Mouse (Mus musculus) right cerebral cortex, adult 18-20 months (tissue): Measurements from ENCODE around the gene Chchd5.

Source experiments
- DNase-seq: peaks from one replicate; pipeline ENCODE4 v3.0.0; 2022; ENCODE audit warnings: mixed read lengths

Chchd5 gene

GRCm38 (mm10) chr2:129152751-129153150 is 23.3 kb downstream of the Chchd5 start:
- no peak for DNase-seq

GRCm38 (mm10) chr2:129164815-129165214 is 35.3 kb downstream of the Chchd5 start:
- DNase-seq, result no peak

- DNase-seq, result no peak
Measured at GRCm38 (mm10) chr2:129166466-129167463, 37.3 kb downstream of the Chchd5 start.

- DNase-seq, result no peak
Measured at GRCm38 (mm10) chr2:129173386-129173785, 43.9 kb downstream of the Chchd5 start.

GRCm38 (mm10) chr2:129174474-129174873 is 45.0 kb downstream of the Chchd5 start:
- DNase-seq, result peak; percentile 65

GRCm38 (mm10) chr2:129175636-129176035 is 46.1 kb downstream of the Chchd5 start:
- DNase-seq, result no peak

- DNase-seq, result no peak
Measured at GRCm38 (mm10) chr2:129176676-129177420, 47.3 kb downstream of the Chchd5 start.

GRCm38 (mm10) chr2:129177661-129178060 is 48.2 kb downstream of the Chchd5 start:
- DNase-seq, result no peak

- no peak for DNase-seq
Measured at GRCm38 (mm10) chr2:129178182-129178908, 48.8 kb downstream of the Chchd5 start.

- no peak for DNase-seq
Measured at GRCm38 (mm10) chr2:129179946-129180853, 50.7 kb downstream of the Chchd5 start.

GRCm38 (mm10) chr2:129181509-129181908 is 52.0 kb downstream of the Chchd5 start:
- no peak for DNase-seq

- DNase-seq, result no peak
Measured at GRCm38 (mm10) chr2:129182412-129182811, 52.9 kb downstream of the Chchd5 start.

- peak; percentile 79 for DNase-seq
Measured at GRCm38 (mm10) chr2:129183561-129184031, 54.1 kb downstream of the Chchd5 start.
